Mouse (Mus musculus): Measurements from ENCODE around the gene Hcrt.

The Hcrt gene

DNA sequence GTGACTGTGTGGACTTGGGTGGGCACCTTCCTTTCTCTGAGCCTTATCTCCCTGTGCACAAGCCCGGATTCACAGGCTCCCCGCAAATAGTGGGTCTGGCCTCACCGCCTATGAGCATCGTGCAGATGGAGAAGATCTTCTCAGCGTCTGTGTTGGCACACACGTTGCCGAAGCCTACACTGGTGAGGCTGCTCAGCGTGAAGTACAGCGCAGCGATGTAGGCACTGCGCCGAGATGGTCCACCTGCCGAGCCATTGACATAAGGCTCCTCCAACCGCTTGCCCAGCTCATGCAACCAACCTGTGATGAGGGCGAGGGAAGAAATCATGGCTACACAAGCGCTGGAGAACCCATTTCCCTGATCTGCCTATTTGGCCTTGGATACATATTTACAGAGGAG, 12.6 kb downstream of the Hcrt start:
- TF ChIP-seq GATA4 (IDR thresholded peaks at IDR 0.05; ENCODE audit: insufficient replicate concordance, low read length) = no peak

DNA sequence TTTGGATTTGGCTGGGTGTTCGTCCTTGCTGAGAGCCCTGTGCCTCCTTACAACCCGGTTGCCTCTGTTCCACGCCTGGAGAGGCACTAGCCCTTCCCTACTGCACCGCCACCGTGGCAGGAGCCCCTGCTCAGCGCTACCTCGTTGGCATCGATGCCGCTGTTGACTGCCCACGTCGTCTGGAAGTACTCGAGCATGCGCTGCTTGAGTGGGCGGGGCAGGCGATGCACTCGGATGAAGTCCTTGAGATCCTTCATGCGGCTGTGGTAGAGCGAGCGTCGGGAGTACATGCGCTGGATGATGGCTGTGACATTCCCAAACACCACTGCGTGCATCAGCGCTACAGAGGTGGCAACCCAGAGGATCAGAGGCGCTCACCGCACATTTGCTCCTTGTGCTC, 13.3 kb downstream of the Hcrt start:
- TF ChIP-seq GATA4 (IDR thresholded peaks at IDR 0.05; ENCODE audit: insufficient replicate concordance, low read length) = no peak

DNA sequence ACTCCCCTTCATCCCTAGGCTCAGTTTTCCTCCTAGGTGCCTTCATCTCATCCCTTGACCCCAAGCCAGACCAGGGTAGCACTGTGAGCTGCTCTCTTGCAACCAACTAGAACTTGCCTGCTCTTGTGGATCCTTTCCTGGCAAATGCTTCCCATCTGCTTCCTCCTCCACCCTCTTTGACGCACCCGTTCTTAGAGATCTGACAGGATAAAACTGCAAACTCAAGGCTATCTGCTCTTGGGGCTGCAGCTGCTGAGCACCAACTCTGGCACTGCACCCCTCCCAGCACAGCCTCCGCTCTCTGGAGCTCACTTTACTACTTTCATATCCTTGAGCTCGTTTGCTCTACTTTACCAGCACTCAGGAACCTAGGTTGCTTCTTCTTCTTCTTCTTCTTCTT, 14.1 kb downstream of the Hcrt start:
- no peak for TF ChIP-seq GATA4 (IDR thresholded peaks at IDR 0.05; ENCODE audit: insufficient replicate concordance, low read length)

DNA sequence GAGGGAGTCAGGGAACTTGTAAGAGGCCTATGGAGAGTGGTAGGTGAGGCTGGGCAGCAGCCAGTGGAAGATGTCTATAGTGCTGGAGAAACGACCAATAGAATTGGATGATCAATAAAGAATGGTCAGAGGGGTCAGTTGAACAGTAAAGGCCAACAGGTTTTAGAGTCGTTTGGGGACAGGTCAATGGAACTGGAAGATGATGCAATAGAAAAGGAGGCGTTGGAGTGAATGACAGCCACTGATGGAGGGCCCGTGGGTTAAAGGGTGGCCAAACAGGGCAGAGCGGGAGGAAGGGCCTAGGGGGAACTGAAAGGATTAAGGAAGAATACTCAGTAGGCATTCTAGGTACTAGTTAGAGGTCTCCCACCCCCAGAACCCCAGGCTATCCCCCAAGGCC, 15.6 kb downstream of the Hcrt start:
- TF ChIP-seq GATA4 (IDR thresholded peaks at IDR 0.05; ENCODE audit: insufficient replicate concordance, low read length) = no peak

DNA sequence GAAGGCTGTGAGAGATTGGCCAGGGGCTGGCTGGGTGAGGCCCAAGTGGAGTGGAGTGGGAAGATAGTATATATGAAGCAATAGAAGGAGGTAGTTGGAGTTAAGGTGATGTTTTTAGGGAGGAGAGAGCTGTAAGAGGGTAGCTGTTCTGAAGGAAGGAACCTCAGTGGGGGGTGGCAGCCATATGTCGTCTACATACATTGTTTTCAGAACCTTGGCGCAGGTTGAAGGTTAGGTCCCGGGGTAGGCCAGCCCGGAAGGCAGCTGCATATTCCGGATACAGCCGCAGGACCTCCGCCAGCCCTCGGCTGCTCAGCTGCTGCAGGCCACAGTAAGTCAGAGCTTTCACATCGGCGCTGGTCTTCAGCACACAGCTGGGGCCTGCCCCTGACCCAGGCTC, 16.2 kb downstream of the Hcrt start:
- no peak for TF ChIP-seq GATA4 (IDR thresholded peaks at IDR 0.05; ENCODE audit: insufficient replicate concordance, low read length)

DNA sequence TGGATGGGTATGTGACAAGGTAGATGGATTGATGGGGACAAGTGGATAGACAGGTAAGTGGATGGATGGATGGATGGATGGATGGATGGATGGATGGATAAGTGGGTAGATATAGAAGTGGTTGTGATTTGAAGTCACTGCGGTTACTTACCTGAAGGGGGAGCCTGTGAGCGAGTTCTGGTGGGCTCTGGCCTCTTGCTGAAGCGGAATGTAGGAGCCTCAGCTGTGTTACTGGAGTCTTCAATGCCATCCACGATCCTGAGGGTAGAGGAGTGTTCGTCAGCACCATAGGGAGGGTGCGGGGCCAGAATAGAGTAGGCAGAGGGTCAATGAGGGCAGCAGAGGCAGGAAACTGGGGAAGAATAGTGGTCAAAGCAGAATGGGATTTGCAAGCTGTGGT, 17.6 kb downstream of the Hcrt start:
- TF ChIP-seq GATA4 (IDR thresholded peaks at IDR 0.05; ENCODE audit: insufficient replicate concordance, low read length) = no peak

DNA sequence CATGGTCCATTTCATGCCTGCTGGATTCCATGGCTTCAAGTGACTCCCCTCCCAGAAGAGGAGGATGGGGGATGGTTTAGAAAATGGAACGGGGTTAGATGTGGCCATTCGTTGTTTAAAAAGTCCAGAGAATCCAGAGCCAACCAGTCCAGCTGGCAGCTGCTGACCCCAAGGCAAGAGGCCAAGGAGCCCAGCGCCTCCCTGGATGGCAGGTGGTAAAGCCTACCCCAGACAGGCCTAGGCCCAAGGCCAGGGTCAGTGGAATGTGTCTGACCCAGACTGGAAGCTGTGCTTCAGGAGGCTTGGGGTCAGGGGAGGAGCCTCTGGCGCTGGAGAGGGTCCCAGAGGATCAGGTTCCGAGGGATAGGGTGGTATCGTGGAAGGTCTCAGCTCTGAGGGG, 21.4 kb downstream of the Hcrt start:
- no peak for TF ChIP-seq GATA4 (IDR thresholded peaks at IDR 0.05; ENCODE audit: insufficient replicate concordance, low read length)

DNA sequence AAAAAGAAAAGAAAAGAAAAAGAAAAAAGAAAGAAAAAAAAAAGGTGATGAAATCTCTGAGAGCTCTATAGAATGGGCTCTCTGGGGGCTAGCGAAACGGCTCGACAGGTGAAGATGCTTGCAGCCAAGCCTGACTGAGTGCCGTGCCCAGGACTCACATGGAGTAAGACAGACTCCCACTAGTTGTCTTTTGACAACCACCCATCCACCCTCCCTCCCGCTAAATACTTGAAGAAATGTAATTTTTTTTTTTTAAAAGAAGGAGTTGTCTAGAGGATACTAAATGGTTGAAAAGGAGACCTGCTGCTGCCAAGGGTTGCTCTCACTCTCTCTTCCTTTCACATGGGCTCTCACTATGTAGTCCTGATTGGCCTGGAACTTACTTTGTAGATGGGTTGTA, 24.0 kb downstream of the Hcrt start:
- TF ChIP-seq GATA4 (IDR thresholded peaks at IDR 0.05; ENCODE audit: insufficient replicate concordance, low read length) = no peak

DNA sequence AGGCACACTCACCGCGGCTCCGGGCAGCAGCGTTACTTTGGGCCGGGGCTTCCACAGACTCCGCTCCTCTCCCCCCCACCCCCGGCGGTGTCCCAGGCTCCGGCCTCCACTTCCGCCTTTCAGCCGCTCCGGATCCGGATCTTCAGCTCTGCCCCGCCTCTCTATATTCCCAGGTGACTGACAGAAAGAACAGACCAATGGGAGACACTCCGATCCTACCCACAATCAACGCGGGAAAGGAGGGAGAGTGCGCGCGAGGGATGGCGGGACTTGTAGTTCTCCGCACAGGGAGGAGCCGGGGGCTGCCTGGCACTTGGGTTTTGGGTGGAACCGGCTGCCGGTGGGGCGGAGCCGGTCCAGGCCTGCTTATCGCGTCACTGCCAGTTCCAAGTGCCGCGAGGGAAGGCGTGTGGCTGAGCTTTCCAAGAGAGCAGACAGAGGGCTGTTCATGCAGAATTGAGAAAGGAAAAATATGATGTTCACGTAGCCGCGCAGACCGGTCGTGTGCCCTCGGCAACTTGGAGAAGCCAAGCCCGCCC, 24.6 kb downstream of the Hcrt start, which contains the start of gene Rab5c:
Gene Rab5c, minus strand, starts transcription at position 150 of the 539 bp plus-strand sequence.
- TF ChIP-seq GATA4 (IDR thresholded peaks at IDR 0.05; ENCODE audit: insufficient replicate concordance, low read length) = peak; percentile 80; the same call in 1 of the 2 replicates

DNA sequence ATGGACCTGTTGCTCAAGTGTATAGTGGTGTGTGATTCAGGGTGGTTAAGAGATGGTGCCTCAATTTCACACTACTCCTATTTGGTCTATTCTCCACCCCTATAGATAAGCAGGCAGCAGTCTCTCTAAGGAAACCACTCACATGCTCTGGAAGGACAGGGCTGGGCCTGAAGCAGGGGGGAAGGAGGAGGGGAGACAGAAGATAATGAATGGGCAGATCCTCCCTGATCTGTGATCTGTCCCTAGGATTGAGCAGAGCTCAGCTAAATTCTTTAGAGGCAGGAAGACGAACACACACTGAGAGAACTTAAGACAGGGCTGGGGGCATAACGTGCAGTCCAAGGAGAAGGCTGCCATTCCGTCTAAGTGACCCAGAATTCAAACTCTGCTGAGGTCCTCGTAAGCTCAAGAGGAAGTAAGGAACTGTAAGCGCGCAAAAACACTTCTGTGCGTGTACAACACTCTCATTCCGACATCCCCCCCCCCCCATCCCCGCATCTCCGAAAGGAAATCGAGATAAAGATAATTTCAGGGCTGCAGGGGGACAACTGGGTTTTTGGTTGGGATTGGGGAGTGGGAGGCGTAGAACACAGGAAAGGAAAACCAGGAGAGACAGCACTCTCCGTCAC, 25.5 kb downstream of the Hcrt start:
- peak; percentile 69 for TF ChIP-seq GATA4 (IDR thresholded peaks at IDR 0.05; ENCODE audit: insufficient replicate concordance, low read length)

DNA sequence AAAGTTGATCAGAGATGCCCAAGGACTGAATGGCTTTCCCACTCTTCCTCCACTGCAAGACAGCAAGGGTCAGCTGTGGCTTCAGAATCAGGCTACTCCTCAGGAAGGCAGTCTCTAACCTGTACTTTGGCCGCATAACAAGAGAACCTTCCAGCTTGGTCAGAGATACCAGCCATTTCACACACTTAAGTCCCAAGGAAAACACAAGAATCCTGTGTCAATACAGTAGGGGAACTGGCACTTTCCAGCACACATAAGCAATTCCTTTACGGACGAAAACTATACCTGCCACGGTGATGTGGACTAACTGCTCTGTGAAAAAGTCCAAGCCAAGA, 26.0 kb downstream of the Hcrt start:
- TF ChIP-seq GATA4 (IDR thresholded peaks at IDR 0.05; ENCODE audit: insufficient replicate concordance, low read length) = no peak

DNA sequence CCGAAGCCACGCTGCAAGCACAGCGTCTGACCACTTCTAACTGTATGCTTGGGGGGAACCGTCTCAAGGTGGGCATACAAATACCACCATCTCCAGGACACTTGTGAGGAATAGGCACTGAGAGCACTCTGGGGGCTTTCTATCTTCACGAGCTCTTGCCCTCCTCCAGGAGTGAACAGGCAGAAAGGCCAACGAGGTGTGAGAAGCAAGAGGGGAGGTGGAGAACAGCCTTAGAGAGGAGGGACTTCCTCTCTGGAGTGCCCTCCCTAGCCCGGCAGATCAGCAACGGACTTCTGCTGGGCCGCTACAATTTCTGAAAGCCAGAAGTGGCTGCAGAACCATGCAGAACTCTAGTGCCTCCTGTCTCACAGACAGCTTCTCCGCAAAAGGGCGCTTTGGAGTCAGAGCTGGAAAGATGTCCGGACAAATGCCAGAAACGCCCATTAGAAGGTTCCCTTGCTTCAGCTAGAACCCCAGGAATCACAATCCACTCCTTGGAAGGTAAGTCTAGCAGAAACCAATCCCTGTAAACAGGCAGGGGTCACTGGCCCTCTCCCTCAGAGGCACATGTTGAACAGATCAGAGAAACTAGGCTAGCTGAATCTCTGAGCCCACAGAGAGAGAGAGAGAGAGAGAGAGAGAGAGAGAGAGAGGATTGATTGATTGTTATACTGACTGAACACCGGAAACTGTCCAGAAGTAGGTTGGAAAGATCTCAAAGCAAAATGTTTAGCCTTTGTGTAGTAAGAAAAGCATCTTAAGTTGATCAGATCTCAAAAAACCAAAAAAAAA, 26.6 kb downstream of the Hcrt start:
- no peak for TF ChIP-seq GATA4 (IDR thresholded peaks at IDR 0.05; ENCODE audit: insufficient replicate concordance, low read length)

DNA sequence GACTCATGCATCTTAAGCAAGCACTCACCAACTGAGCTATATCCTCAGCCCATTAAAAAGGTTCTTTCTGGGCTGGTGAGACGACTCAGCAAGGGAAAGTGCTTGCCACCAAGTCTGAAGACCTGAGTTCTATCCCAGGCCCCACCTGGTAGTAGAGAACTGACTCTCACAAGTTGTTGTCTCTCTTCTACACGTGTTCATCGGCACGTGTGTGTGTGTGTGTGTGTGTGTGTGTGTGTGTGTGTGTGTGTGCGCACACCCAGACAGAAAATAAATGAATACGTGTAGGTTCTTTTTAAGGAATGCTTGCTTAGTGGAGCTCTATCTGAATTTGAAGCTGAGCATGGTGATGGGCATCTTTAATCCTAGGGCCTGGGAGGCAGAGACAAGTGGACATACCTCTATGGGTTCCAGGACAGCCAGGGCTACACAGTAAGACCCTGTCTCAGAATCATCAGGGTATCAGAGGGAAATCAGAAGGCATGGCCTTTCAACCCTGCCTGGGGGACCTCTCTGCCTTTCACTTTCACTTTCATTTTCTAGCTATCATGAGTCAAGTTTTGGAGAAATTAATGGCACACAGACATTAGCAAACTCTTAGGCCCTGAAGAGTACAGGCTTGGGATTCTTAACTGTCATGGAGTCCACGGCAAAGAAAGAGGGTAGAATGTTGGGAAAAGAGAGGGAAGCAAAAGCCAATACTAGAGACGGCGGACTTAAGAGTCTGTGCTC, 27.4 kb downstream of the Hcrt start:
- no peak for TF ChIP-seq GATA4 (IDR thresholded peaks at IDR 0.05; ENCODE audit: insufficient replicate concordance, low read length)

DNA sequence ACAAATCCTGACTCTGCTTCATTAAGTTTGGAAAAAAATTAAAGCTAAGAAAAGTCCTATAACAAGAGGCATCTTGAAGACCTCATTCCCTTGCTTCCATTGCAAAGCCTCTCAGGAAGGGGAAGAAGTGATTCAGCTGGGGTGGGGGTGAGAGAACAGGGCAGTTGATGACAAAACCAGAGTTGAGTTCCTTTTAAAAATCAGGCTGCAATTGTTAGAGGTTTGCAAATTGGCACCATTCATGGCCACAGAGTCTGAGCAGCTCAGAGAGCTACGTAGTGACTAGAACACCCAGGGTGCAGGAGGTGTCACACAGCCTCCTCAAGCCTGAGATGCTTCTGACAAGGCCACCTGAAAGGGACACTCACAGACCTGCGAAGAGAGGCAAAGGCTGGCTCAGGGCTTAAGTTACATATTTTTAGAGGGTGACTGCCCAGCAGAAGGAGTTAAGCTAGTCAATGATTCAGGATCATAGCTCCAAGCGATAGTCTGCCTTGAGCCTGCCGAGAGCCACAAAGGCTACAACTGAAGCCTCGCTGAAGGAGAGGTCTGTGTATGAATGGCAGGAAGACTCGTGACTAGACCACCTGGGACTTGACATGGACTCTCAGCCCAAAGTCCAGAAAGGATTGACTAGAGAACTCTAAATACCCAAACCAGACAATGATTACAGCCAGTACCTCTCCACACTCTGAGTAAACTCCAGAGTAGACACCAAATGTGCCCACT, 32.1 kb downstream of the Hcrt start:
- TF ChIP-seq GATA4 (IDR thresholded peaks at IDR 0.05; ENCODE audit: insufficient replicate concordance, low read length) = no peak

DNA sequence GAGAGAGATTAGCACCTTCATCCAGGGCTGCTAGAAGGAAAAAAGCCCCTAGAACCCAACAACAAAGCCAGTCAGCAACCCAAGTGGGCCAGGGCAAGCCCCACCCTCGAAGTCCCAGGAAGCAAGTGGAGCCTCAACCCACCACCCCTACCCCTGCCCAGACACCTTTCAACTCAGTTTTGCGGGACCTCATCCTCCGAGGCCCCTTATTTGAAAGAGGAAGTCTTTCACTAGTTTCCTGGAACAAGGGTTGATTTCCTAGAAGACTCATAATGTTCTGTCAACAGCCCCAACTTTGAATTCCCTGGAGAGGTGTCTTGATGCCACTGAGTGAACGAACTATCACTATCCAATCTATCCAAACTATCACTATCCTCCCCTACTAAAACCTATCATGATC, 32.8 kb downstream of the Hcrt start:
- no peak for TF ChIP-seq GATA4 (IDR thresholded peaks at IDR 0.05; ENCODE audit: insufficient replicate concordance, low read length)
